Mouse (Mus musculus): ENCODE results near the gene Acot8.

- no peak for TF ChIP-seq CTCF (IDR thresholded peaks at IDR 0.05; ENCODE audit: extremely low read depth, insufficient read length, insufficient replicate concordance, low read depth, low read length)
- no peak for TF ChIP-seq POLR2A (IDR thresholded peaks at IDR 0.05; ENCODE audit: low read depth, low read length)
Measured at GRCm38 (mm10) chr2:164784869-164785420, 19.7 kb downstream of the Acot8 start.
